Mouse (Mus musculus) olfactory bulb, adult 2 months (tissue): ENCODE results near the gene Zfp961.

ENCODE experiments used
- CTCF ChIP-seq: fragments of 200-500 bp; IDR thresholded peaks from 2 replicates; pipeline ENCODE4 v1.5.1; 2012; ENCODE audit warnings: low read depth, mild to moderate bottlenecking, low read length, moderate library complexity; ENCODE audit not compliant: insufficient read depth
- POLR2A ChIP-seq: fragments of 200-500 bp; IDR thresholded peaks from 2 replicates; pipeline ENCODE4 v1.6.1; 2012; ENCODE audit warnings: mild to moderate bottlenecking, low read depth, low read length, moderate library complexity; ENCODE audit not compliant: insufficient read depth

DNA sequence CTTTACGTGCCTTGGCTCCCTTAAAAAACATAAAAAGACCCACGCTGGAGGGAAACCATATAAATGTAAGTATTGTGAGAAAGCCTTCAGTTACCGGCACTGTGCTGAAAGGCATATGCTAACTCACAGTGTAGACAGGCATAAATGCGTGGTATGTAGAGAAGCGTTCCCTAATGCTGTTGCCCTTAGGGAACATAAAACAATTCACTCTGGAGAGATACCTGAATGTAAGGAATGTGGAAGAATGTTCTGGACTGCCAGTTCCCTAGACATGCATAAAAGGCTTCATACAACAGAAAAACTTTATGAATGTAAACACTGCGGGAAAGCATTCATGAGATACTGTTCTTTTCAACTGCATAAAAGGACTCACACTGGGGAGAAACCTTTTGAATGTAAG is 17.3 kb downstream of the Zfp961 start:
- TF ChIP-seq CTCF (no peak), POLR2A (no peak)
